Mouse (Mus musculus) hindbrain, embryonic 14.5 days (tissue): Measurements from ENCODE around the gene Ypel3. TPM values are rescaled to one million over a fixed set of nuclear protein-coding genes. Genes with fewer than 3 reads are reported as not detected.

ENCODE experiments used
- ATAC-seq: fragments of 200-750 bp; cut with Nextera tagmentation; 2 replicates; pipeline ENCODE4 v1.8.0; 2017; ENCODE audit warnings: moderate number of reproducible peaks, mild to moderate bottlenecking, moderate TSS enrichment, moderate library complexity; ENCODE audit not compliant: low FRiP score
- DNase-seq: peaks from one replicate; pipeline ENCODE4 v3.0.0-alpha.2; 2015; ENCODE audit warnings: low spot score
- H3K27ac ChIP-seq: fragments of 300-500 bp; sonication (generic); 2 replicates; pipeline ENCODE4 v1.5.1; 2014; ENCODE audit warnings: mild to moderate bottlenecking, moderate library complexity
- H3K27me3 ChIP-seq: fragments of 300-500 bp; sonication (generic); 2 replicates; pipeline ENCODE4 v1.6.1; 2014; ENCODE audit warnings: mild to moderate bottlenecking, low read length, mixed read lengths; ENCODE audit not compliant: control insufficient read depth, insufficient read depth
- H3K36me3 ChIP-seq: fragments of 300-500 bp; sonication (generic); replicated peaks from 2 replicates; pipeline ENCODE4 v1.6.1; 2014; ENCODE audit not compliant: control insufficient read depth, insufficient read depth
- H3K4me1 ChIP-seq: fragments of 300-500 bp; sonication (generic); replicated peaks from 2 replicates; pipeline ENCODE4 v1.6.1; 2014; ENCODE audit warnings: antibody characterized with exemption, low read length, mixed read lengths; ENCODE audit not compliant: control insufficient read depth, insufficient read depth
- H3K4me2 ChIP-seq: fragments of 300-500 bp; sonication (generic); replicated peaks from 2 replicates; pipeline ENCODE4 v1.6.1; 2014; ENCODE audit warnings: mild to moderate bottlenecking, moderate library complexity
- H3K4me3 ChIP-seq: fragments of 300-500 bp; sonication (generic); replicated peaks from 2 replicates; pipeline ENCODE4 v1.5.1; 2014; ENCODE audit warnings: mild to moderate bottlenecking, low read length
- H3K9ac ChIP-seq: fragments of 300-500 bp; sonication (generic); 2 replicates; pipeline ENCODE4 v1.6.1; 2014
- H3K9me3 ChIP-seq: fragments of 300-500 bp; sonication (generic); 2 replicates; pipeline ENCODE4 v1.6.1; 2016; ENCODE audit warnings: low read length; ENCODE audit not compliant: control insufficient read depth
- WGBS: fragments of 180-500 bp; shearing (Covaris S2); extraction: QIAGEN DNeasy Blood & Tissue Kit; methylation state at CpG from one replicate; pipeline ENCODE4 v1.1.7; 2014; 5-methylcytosine and 5-hydroxymethylcytosine counted together
- polyA plus RNA-seq: library from polyadenylated mRNA; unstranded; fragments of >200 nt; fragmentation: Nextera tagmentation; extraction: Ambion mirVana; gene quantifications from 2 replicates; pipeline ENCODE4 v1.2.1, GENCODE M21; 2014

The Ypel3 gene
- polyA plus RNA-seq, 1 experiment from 2014 or later = 218 TPM

DNA sequence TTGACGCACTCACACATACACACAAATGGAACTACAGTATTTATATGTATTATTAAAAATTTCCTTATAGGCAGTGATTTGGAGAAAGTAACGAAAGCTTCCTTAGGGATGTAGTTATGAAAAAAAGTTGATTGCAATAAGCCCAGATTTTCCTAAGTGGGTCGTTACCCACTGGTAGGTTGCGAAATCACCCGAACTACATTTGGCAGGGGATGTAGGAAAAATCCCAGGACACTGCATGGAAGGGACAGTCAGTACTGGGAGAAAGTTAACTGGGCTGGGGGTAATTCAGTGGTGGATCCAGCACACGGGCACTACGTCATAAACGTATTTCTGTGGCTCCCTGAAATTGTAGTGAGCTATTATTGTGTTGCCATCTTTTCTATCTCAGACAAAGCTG lies 39.7 kb downstream of the Ypel3 start:
- DNase-seq = no peak
- WGBS = 84% methylated on average over 8 of the region's 8 CpGs
- Histone ChIP-seq H3K9me3 (no peaks in the 10 kb centered on the region), H3K27ac (no peak overlapping the region), H3K4me3 (no peak overlapping the region), H3K4me1 (no peaks in the 10 kb centered on the region), H3K36me3 (no peaks in the 10 kb centered on the region), H3K4me2 (no peak overlapping the region), H3K27me3 (no peaks in the 10 kb centered on the region), H3K9ac (no peak overlapping the region)
- ATAC-seq = no peak

DNA sequence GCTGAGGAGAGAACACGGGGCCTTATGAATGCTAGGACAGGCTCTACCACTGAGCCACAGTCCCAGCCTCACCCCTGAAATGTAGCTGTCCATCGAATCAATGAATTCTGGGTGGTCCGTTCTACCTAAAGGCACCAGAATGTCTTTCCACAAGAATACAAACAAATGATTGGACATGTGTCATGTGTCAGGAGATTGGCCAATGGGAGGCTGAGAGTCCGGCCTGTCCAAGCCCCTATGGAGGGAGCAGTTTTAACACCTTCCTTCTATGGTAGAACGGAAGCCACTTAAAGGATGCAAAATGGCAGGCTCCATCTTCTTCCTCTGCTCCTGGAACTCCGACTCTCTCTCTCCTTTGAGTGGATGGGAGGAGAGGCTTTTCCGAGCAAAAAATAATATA lies 40.8 kb downstream of the Ypel3 start:
- 88% methylated on average over 7 of the region's 7 CpGs for WGBS
- H3K27me3 ChIP-seq = no peaks in the 10 kb centered on the region
- no peak for ATAC-seq

DNA sequence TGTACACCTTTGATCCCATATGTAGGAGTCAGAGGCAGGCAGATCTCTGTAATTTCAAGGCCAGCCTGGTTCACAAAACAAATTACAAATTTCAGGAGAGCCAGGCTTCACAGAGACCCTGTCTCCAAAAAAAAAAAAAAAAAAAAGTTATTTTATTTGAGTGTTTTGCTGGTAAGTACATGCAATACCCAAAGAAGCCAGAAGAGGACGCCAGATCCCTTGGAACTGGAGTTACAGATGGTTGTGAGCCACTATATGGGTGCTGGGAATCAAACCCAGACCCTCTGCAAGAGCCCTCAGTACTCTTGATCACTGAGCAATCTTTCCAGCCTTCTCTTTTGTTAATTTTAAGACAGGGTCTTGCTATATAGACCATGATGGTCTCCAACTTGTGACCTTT lies 42.1 kb downstream of the Ypel3 start:
- H3K9ac ChIP-seq = no peak overlapping the region
- no peak overlapping the region for H3K4me3 ChIP-seq
- H3K4me2 ChIP-seq = no peak overlapping the region
- no peaks in the 10 kb centered on the region for H3K36me3 ChIP-seq
- WGBS = 42% methylated on average over 1 of the region's 1 CpGs
- no peak overlapping the region for H3K27ac ChIP-seq
- no peaks in the 10 kb centered on the region for H3K27me3 ChIP-seq
- H3K4me1 ChIP-seq = peaks cover 8% of the 10 kb centered on the region
- H3K9me3 ChIP-seq = no peaks in the 10 kb centered on the region
- ATAC-seq (no peak), DNase-seq (no peak)

More for the DNA sequence above, 40.8 kb downstream of the Ypel3 start:
- Histone ChIP-seq H3K27ac (no peak overlapping the region), H3K9me3 (no peaks in the 10 kb centered on the region), H3K4me1 (peaks cover 7% of the 10 kb centered on the region), H3K36me3 (no peaks in the 10 kb centered on the region), H3K4me3 (no peak overlapping the region), H3K9ac (no peak overlapping the region), H3K4me2 (no peak overlapping the region)
- no peak for DNase-seq

DNA sequence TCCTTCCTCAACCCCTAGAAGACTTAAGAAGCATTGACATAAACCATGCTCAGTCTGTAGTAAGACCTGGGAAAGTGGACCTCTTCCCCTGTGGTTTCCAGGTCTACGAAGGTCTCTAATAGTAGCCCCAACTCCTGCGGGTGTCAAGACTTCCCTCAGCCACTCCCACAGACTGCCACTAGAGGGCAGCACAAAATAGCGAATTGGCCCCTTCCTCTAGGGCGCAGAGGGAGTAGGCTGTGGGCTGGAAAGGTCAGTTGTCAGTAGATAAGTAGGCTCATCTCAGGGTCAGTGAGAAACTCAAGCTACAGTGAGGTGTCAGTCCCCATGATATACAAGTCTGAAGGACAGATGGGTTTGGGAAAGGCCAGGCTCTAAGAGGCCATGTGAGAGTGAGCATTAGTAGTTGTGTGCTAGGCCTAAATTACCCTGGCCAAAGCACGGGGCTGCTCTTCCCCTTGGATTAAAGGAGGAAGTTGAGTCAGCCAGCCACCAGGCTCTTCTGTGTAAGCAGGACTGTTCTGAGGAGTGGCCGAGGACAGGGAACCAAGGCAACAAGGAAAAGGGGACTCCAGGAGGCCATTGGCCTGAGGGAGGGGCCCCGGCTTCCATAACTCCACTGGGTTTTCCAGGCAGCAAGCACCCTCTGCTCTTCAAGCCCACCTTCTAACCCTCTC lies 45.2 kb downstream of the Ypel3 start:
- peak overlapping the region; percentile 52 for H3K4me2 ChIP-seq
- ATAC-seq (no peak), DNase-seq (peak; percentile 88)
- no peaks in the 10 kb centered on the region for H3K27me3 ChIP-seq
- peaks cover 29% of the 10 kb centered on the region for H3K4me1 ChIP-seq
- H3K27ac ChIP-seq = peak overlapping the region; percentile 94
- no peaks in the 10 kb centered on the region for H3K9me3 ChIP-seq
- peak overlapping the region; percentile 90; the same call in 1 of the 2 replicates for H3K9ac ChIP-seq
- peak overlapping the region; percentile 75 for H3K4me3 ChIP-seq
- WGBS = 23% methylated on average over 7 of the region's 7 CpGs
- H3K36me3 ChIP-seq = 0 out of 2 replicates have a peak, but pooled peaks cover 2% of the 10 kb centered on the region

DNA sequence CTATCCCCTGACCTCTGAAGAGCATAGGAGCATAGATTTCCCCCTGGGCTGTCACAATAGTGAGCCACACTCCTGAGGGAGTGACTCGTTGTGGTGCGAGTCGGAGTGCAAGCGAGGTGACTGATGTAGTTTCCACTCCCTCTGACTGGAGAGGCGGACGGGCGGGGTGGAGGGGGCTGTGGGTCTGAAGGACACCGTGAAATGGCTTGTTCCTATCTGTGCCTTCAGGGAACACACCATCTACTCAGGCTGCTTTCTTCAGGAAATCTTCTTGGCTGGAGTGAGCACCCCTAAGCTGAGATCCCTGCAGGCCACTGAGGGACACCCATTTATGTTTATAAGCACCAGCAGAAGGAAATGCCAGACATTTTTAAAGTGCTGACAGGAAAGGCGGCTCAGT lies 46.0 kb downstream of the Ypel3 start:
- Histone ChIP-seq H3K4me3 (peak overlapping the region; percentile 75), H3K9ac (peak overlapping the region; percentile 90), H3K27me3 (no peaks in the 10 kb centered on the region), H3K36me3 (peaks cover 10% of the 10 kb centered on the region; the same call in 1 of the 2 replicates), H3K9me3 (no peaks in the 10 kb centered on the region), H3K4me2 (peak overlapping the region; percentile 52), H3K4me1 (peaks cover 29% of the 10 kb centered on the region), H3K27ac (peak overlapping the region; percentile 94)
- ATAC-seq (peak; percentile 12; the same call in 1 of the 2 replicates), DNase-seq (peak; percentile 28)
- WGBS = 6% methylated on average over 9 of the region's 9 CpGs

DNA sequence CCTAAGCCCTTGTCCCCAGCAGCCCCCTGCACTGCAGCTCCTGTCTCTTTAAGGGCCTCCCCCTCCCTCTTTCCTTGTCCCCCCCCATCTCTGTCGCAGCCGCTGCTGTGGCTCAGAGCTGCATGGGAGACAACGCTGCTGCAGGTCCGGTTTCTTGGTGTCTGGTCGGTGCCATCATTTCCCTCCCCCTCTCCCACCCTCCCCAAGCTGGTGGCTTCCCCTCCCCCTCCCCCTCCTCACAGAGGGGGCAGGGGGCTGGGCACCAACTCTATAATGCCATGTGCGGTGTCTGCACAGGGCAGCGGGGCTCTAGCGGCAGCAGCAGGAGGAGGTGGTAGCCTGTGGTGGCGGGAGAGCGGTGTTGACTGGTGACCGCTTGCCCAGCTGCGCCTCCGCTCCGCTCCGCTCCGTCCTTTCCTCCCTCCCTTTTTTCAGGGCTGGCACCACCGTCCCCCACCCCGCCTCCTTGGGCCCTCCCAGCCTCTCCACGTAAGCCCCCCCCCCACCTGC lies 46.5 kb downstream of the Ypel3 start:
- Histone ChIP-seq H3K4me3 (peak overlapping the region; percentile 75), H3K4me1 (peaks cover 29% of the 10 kb centered on the region), H3K27ac (peak overlapping the region; percentile 94), H3K9me3 (no peaks in the 10 kb centered on the region), H3K27me3 (no peaks in the 10 kb centered on the region), H3K9ac (peak overlapping the region; percentile 90), H3K36me3 (peaks cover 10% of the 10 kb centered on the region; the same call in 1 of the 2 replicates), H3K4me2 (peak overlapping the region; percentile 52)
- peak; percentile 81 for ATAC-seq
- WGBS = 0% methylated on average over 18 of the region's 19 CpGs
- peak; percentile 58 for DNase-seq

DNA sequence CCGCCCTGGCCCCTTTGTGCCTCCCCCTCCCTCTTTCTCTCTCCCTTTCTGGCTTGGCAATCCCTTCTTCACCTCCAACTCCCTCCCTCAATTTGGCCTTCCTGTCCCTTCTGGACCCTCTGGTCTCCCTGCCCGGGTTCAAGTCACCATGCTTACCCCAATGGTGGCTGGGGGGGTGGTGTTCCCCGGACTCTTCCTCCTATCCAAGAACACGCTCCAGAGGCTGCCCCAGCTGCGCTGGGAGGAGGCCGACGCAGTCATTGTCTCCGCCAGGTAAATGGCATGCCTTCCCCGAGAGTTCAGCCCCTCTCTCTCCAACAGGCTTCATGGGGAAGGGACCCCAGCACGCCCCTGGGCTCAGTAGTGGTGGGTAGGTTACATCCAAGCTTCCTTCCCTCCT lies 47.2 kb downstream of the Ypel3 start:
- H3K9me3 ChIP-seq = no peaks in the 10 kb centered on the region
- H3K4me1 ChIP-seq = peaks cover 29% of the 10 kb centered on the region
- peaks cover 15% of the 10 kb centered on the region; the same call in 1 of the 2 replicates for H3K36me3 ChIP-seq
- H3K4me2 ChIP-seq = peak overlapping the region; percentile 52
- WGBS = 3% methylated on average over 10 of the region's 10 CpGs
- H3K27ac ChIP-seq = peak overlapping the region; percentile 94
- ATAC-seq = 0 out of 2 replicates have a peak, but pooled peaks have one; percentile 3
- H3K27me3 ChIP-seq = no peaks in the 10 kb centered on the region
- H3K9ac ChIP-seq = peak overlapping the region; percentile 90
- no peak for DNase-seq
- H3K4me3 ChIP-seq = peak overlapping the region; percentile 75

DNA sequence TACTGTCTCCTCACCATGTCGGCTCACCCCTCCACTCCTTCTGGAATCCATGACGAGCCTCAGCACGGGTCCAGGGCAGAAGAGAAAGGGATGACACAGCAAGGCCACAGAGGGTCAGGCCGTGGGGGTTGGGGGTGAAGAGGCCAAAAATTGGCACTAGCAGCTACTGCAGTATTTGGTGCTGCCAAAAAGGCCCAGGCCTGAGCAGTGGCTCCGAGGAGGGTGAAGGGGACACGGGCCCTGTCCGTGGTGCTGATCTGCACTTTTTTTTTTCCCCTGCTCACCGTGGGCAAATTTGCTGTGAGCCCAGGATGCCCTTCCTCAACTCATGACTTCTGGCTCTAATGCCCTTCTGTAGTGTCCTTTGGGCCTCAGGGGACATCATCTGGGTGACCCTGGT lies 48.6 kb downstream of the Ypel3 start:
- H3K36me3 ChIP-seq = peaks cover 28% of the 10 kb centered on the region; the same call in 1 of the 2 replicates
- peak overlapping the region; percentile 75 for H3K4me3 ChIP-seq
- no peaks in the 10 kb centered on the region for H3K9me3 ChIP-seq
- H3K4me2 ChIP-seq = peak overlapping the region; percentile 52
- H3K4me1 ChIP-seq = peaks cover 29% of the 10 kb centered on the region
- WGBS = 26% methylated on average over 8 of the region's 8 CpGs
- DNase-seq (no peak), ATAC-seq (no peak)
- no peak overlapping the region for H3K27ac ChIP-seq
- no peaks in the 10 kb centered on the region for H3K27me3 ChIP-seq
- peak overlapping the region; percentile 90; the same call in 1 of the 2 replicates for H3K9ac ChIP-seq

DNA sequence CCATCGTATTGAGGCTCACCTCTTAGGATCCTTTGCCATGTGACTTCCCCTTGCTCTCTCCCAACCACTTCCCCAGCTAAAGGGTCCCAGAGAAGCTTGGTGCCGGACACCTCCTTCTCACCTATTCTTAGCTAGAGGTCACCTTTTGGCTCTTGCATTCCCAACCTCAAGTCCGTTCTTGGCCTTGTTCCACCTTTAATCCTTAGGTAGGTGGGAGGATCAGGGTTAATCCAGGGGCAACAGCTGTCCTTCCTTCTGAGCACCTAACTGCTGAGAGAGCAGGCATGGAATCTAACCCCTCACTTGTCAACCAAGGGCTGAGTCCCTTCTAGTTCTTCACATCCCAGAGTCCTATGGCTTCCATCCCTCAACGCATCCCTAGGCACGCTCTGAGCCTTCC lies 49.2 kb downstream of the Ypel3 start:
- ATAC-seq = no peak
- WGBS = 81% methylated on average over 5 of the region's 5 CpGs
- peaks cover 28% of the 10 kb centered on the region; the same call in 1 of the 2 replicates for H3K36me3 ChIP-seq
- H3K9me3 ChIP-seq = no peaks in the 10 kb centered on the region
- no peaks in the 10 kb centered on the region for H3K27me3 ChIP-seq
- peaks cover 29% of the 10 kb centered on the region for H3K4me1 ChIP-seq
- H3K4me3 ChIP-seq = no peak overlapping the region
- no peak for DNase-seq
- no peak overlapping the region for H3K27ac ChIP-seq
- no peak overlapping the region for H3K9ac ChIP-seq
- H3K4me2 ChIP-seq = no peak overlapping the region
